Comparison of ENCODE assay signal across 7 mouse cellular contexts in genomic region chr4:133016677-133017415, GRCm38 (mm10). TPM values are rescaled to one million over a fixed set of nuclear protein-coding genes. Genes with fewer than 3 reads are reported as not detected.
A peak's percentile ranks its signal among the peaks of the same experiment; 100 is the strongest.
DNase-seq lines count a peak whose midpoint lies in the region; ATAC-seq lines count a peak whose summit lies in the region.

No protein-coding gene starts in this region.

- H3K4me1 ChIP-seq in embryonic facial prominence, embryonic 15.5 days: peaks cover 93% of the 10 kb centered on the region
- H3K4me1 ChIP-seq in heart, embryonic 16.5 days (ENCODE audit: control insufficient read depth, insufficient read depth, low read length): peaks cover 67% of the 10 kb centered on the region
- peaks cover 76% of the 10 kb centered on the region for H3K4me1 ChIP-seq in limb, embryonic 11.5 days (ENCODE audit: control insufficient read depth, insufficient read depth, low read length)

- no peak for ATAC-seq in embryonic facial prominence, embryonic 15.5 days (ENCODE audit: insufficient number of reproducible peaks, low FRiP score, low TSS enrichment, low read depth)
- no peak for ATAC-seq in heart, embryonic 16.5 days (replicated peaks; ENCODE audit: extremely low read depth, insufficient read depth, low FRiP score)
- ATAC-seq in limb, embryonic 11.5 days (ENCODE audit: insufficient number of reproducible peaks, low FRiP score, low TSS enrichment, low read depth): no peak
- no peak for ATAC-seq in erythroid progenitor cell, adult 5-6 weeks (replicated peaks; ENCODE audit: low FRiP score, poor library complexity, severe bottlenecking)

- peak; percentile 75 for DNase-seq in lung, postnatal 10 days
- DNase-seq in lung, postnatal 14 days: no peak
- peak; percentile 40 for DNase-seq in limb, embryonic 11.5 days (ENCODE audit: low spot score)
- no peak for DNase-seq in T-cell, adult 2 months (ENCODE audit: low spot score)

- H3K36me3 ChIP-seq in embryonic facial prominence, embryonic 15.5 days: 0 out of 2 replicates have a peak, but pooled peaks cover 3% of the 10 kb centered on the region
- no peaks in the 10 kb centered on the region for H3K36me3 ChIP-seq in heart, embryonic 16.5 days (ENCODE audit: control insufficient read depth, insufficient read depth)
- H3K36me3 ChIP-seq in limb, embryonic 11.5 days (ENCODE audit: control insufficient read depth, insufficient read depth, low read length): no peaks in the 10 kb centered on the region

- H3K27ac ChIP-seq in embryonic facial prominence, embryonic 15.5 days (replicated peaks): peak overlapping the region; percentile 99
- H3K27ac ChIP-seq in heart, embryonic 16.5 days (ENCODE audit: low read length): peak overlapping the region; percentile 32
- H3K27ac ChIP-seq in limb, embryonic 11.5 days (replicated peaks; ENCODE audit: low read depth, low read length): 0 out of 2 replicates have a peak overlapping the region, but pooled peaks have one; percentile 23

- no peaks in the 10 kb centered on the region for H3K9me3 ChIP-seq in embryonic facial prominence, embryonic 15.5 days (replicated peaks)
- H3K9me3 ChIP-seq in heart, embryonic 16.5 days (replicated peaks; ENCODE audit: control insufficient read depth, low read length): no peaks in the 10 kb centered on the region
- no peaks in the 10 kb centered on the region for H3K9me3 ChIP-seq in limb, embryonic 11.5 days (ENCODE audit: control insufficient read depth, low read length)

- H3K27me3 ChIP-seq in embryonic facial prominence, embryonic 15.5 days: no peaks in the 10 kb centered on the region
- H3K27me3 ChIP-seq in heart, embryonic 16.5 days (ENCODE audit: control insufficient read depth, insufficient read depth, low read length): no peaks in the 10 kb centered on the region
- no peaks in the 10 kb centered on the region for H3K27me3 ChIP-seq in limb, embryonic 11.5 days (ENCODE audit: control insufficient read depth, insufficient read depth, low read length)

- H3K9ac ChIP-seq in embryonic facial prominence, embryonic 15.5 days: peak overlapping the region; percentile 21; the same call in 1 of the 2 replicates
- H3K9ac ChIP-seq in heart, embryonic 16.5 days (ENCODE audit: low read length): peak overlapping the region; percentile 53
- H3K9ac ChIP-seq in limb, embryonic 11.5 days (ENCODE audit: low read length): no peak overlapping the region; the same call in 1 of the 2 replicates

- WGBS in embryonic facial prominence, embryonic 15.5 days: 22% methylated on average over 4 of the region's 4 CpGs
- WGBS in heart, embryonic 16.5 days: 42% methylated on average over 4 of the region's 4 CpGs
- 41% methylated on average over 4 of the region's 4 CpGs for WGBS in limb, embryonic 11.5 days

- peak overlapping the region; percentile 7; the same call in 1 of the 2 replicates for H3K4me3 ChIP-seq in embryonic facial prominence, embryonic 15.5 days (replicated peaks)
- no peak overlapping the region for H3K4me3 ChIP-seq in heart, embryonic 16.5 days (ENCODE audit: low read length)
- H3K4me3 ChIP-seq in limb, embryonic 11.5 days (ENCODE audit: low read depth, low read length): no peak overlapping the region

- H3K4me2 ChIP-seq in embryonic facial prominence, embryonic 15.5 days (replicated peaks): peak overlapping the region; percentile 79
- peak overlapping the region; percentile 14; the same call in 1 of the 2 replicates for H3K4me2 ChIP-seq in heart, embryonic 16.5 days (ENCODE audit: low read depth, low read length)
- no peak overlapping the region for H3K4me2 ChIP-seq in limb, embryonic 11.5 days (ENCODE audit: low read depth, severe bottlenecking)

RNA-seq across cellular contexts. Expression of gene Ahdc1, which starts 5.8 kb away (rescaled TPM):
- 13.2 and 13.9 TPM in 2 replicates for polyA plus RNA-seq in embryonic facial prominence, embryonic 15.5 days (2015; fragmentation: Nextera tagmentation; extraction: Ambion mirVana)
- 7.1 and 7.2 TPM in 2 replicates for polyA plus RNA-seq in heart, embryonic 16.5 days (2015; fragmentation: Nextera tagmentation; extraction: Ambion mirVana)
- 10.2 and 10.5 TPM in 2 replicates for polyA plus RNA-seq in limb, embryonic 11.5 days (2014; fragmentation: Nextera tagmentation; extraction: Ambion mirVana)
- 2.9 TPM in 2 replicates for total RNA-seq in erythroid progenitor cell, adult 5-6 weeks (2015; ENCODE audit: low replicate concordance)
- total RNA-seq in erythroid progenitor cell, adult 5-6 weeks (2017; ENCODE audit: low replicate concordance): 0.26 TPM in 1 of 2 replicates, not detected in the other

RNA-seq across cellular contexts. Expression of gene Fgr, which starts 43.0 kb away (rescaled TPM):
- 0.55 and 0.65 TPM in 2 replicates for polyA plus RNA-seq in embryonic facial prominence, embryonic 15.5 days (2015; fragmentation: Nextera tagmentation; extraction: Ambion mirVana)
- polyA plus RNA-seq in heart, embryonic 16.5 days (2015; fragmentation: Nextera tagmentation; extraction: Ambion mirVana): 0.70 and 1.4 TPM in 2 replicates
- polyA plus RNA-seq in limb, embryonic 11.5 days (2014; fragmentation: Nextera tagmentation; extraction: Ambion mirVana): 0.17 and 0.35 TPM in 2 replicates
- total RNA-seq in erythroid progenitor cell, adult 5-6 weeks (2015; ENCODE audit: low replicate concordance): 8.4 and 12.6 TPM in 2 replicates
- 7.8 and 9.7 TPM in 2 replicates for total RNA-seq in erythroid progenitor cell, adult 5-6 weeks (2017; ENCODE audit: low replicate concordance)

Comparison
In these comparisons a context has a peak if more than half of its experiments do, and no peak if none do; other contexts are left out.
1. DNase-seq: peak in lung, postnatal 10 days (single experiment) and limb, embryonic 11.5 days (single experiment); none in lung, postnatal 14 days (single experiment) and T-cell, adult 2 months (single experiment).
2. H3K27ac ChIP-seq: peak in every context shown above with its lines; median percentile 99 in embryonic facial prominence, embryonic 15.5 days; 32 in heart, embryonic 16.5 days; 23 in limb, embryonic 11.5 days.